Mouse (Mus musculus): ENCODE results near the gene Tnnc1. TPM values are rescaled to one million over a fixed set of nuclear protein-coding genes. Genes with fewer than 3 reads are reported as not detected.

Tnnc1 gene
- polyA plus RNA-seq, 1 experiment: 0.34 TPM

DNA sequence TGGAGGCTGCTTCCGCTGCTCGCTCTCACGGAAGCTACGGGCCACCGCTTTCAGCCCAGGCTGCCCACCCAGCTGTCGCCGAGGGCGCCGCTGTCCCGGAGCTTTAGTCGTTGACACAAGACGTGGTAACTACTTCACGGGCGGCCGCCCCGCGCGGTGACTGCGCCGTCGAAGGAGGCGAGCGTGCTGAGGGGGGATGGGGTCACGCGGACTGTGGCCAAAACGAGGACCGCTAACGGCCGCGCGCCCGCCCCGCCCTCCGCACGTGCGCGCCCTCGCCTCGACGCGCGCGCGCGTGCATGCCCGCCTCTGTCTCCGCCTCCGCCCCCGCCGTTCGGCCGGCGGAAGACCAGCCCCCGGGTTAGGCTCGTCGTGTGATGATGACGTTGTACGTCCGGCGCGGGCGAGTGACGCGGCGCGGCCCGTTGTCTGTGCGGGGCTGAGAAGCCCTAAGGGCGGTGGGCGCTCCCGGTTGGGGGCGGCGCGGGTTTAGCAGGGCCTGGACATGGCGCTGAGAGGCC lies 43.0 kb downstream of the Tnnc1 start, which contains the start of the genes Phf7 and Bap1:
TSS of gene Phf7 (minus strand) at position 234 of the 521 bp plus-strand sequence.
TSS of gene Bap1 (plus strand) at position 367 of the 521 bp plus-strand sequence.
- TF ChIP-seq CTCF (IDR thresholded peaks at IDR 0.05; ENCODE audit: extremely low read depth, insufficient read length, insufficient replicate concordance, low read depth, low read length): no peak
- TF ChIP-seq POLR2A (IDR thresholded peaks at IDR 0.05; ENCODE audit: low read depth, low read length): peak; percentile 21; the same call in 1 of the 2 replicates
- H3K27me3 ChIP-seq (ENCODE audit: control insufficient read depth, insufficient read depth, low read length): no peaks in the 10 kb centered on the region
- H3K27ac ChIP-seq (ENCODE audit: insufficient read depth, low read depth, low read length): peak within 1 kb of the TSS; percentile 82
- WGBS: under 1% methylated on average over 75 of the region's 75 CpGs
- H3K4me1 ChIP-seq (ENCODE audit: control insufficient read depth, insufficient read depth, insufficient read length, low read length): no peaks in the 10 kb centered on the region; the same call in 1 of the 2 replicates
- H3K4me3 ChIP-seq (ENCODE audit: low read depth, low read length): peak within 1 kb of the TSS; percentile 78
- peaks cover 22% of the 10 kb centered on the region for H3K36me3 ChIP-seq (ENCODE audit: control insufficient read depth, insufficient read depth, low read length)

DNA sequence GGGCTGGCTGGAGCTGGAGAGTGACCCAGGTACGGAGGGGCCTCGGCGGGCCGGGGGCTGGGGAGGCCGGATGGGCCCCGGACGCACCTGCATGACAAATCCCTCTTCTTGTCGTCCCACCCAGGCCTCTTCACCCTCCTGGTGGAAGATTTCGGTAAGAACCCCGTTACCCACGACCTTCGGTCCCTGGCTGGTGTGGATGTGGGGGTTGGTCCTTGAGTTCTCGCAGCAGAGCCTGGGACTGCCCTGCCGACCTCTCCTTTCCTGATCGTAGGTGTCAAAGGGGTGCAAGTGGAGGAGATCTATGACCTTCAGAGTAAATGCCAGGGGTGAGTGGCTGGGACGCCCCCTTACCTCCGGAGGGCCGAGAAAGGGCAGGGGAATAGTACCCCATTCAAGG lies 43.5 kb downstream of the Tnnc1 start:
- Histone ChIP-seq H3K27ac (ENCODE audit: insufficient read depth, low read depth, low read length) (no peak overlapping the region), H3K27me3 (ENCODE audit: control insufficient read depth, insufficient read depth, low read length) (no peaks in the 10 kb centered on the region), H3K4me3 (ENCODE audit: low read depth, low read length) (peak overlapping the region; percentile 78), H3K36me3 (ENCODE audit: control insufficient read depth, insufficient read depth, low read length) (peaks cover 27% of the 10 kb centered on the region), H3K4me1 (ENCODE audit: control insufficient read depth, insufficient read depth, insufficient read length, low read length) (no peaks in the 10 kb centered on the region; the same call in 1 of the 2 replicates)
- 2% methylated on average over 18 of the region's 18 CpGs for WGBS
- no peak for TF ChIP-seq CTCF (IDR thresholded peaks at IDR 0.05; ENCODE audit: extremely low read depth, insufficient read length, insufficient replicate concordance, low read depth, low read length)
- TF ChIP-seq POLR2A (IDR thresholded peaks at IDR 0.05; ENCODE audit: low read depth, low read length): no peak

DNA sequence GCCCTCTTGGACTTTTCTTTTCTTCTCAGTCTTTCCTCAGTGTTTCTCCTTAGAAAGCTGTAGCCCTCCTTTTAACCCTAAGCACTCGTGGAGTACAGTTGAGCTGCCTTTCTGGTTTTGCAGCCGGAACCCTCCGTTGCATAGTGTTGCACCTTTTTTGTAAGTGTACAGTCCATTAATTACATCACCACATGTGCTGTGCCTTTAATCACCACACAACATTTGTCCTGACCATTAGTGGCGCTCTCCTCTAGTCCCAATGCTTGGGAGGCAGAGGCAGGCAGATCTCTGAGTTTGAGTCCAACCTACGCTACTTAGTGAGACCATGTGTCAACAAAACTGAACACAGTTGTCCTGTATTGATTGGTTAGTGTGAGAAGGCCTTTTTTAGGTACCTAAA lies 44.0 kb downstream of the Tnnc1 start:
- H3K36me3 ChIP-seq (ENCODE audit: control insufficient read depth, insufficient read depth, low read length): peaks cover 31% of the 10 kb centered on the region

DNA sequence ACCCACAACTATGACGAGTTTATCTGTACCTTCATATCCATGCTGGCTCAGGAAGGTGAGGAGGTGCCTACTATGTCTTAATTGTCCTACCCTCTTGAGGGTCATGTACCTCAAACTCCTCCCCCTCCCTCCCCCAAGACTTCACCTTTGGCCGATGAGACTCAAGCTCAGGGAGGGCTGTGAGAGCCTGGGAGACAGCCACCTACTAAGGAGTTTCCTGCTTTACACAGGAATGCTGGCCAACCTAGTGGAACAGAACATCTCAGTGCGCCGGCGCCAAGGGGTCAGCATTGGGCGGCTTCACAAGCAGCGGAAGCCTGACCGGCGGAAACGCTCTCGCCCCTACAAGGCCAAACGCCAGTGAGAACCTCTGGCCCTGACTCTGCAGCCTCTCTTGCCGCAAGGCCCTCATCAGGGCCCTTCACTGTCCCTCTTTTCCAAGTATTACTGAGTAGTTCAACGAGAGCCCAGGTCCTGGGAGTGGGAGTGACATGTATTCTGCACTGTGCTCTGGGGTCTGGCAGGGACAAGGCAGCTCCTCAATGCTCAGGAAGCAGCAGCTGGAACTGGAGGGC lies 50.5 kb downstream of the Tnnc1 start:
- H3K4me1 ChIP-seq (ENCODE audit: control insufficient read depth, insufficient read depth, insufficient read length, low read length): no peaks in the 10 kb centered on the region
- no peak overlapping the region for H3K4me3 ChIP-seq (ENCODE audit: low read depth, low read length)
- H3K27me3 ChIP-seq (ENCODE audit: control insufficient read depth, insufficient read depth, low read length): no peaks in the 10 kb centered on the region
- H3K27ac ChIP-seq (ENCODE audit: insufficient read depth, low read depth, low read length): no peak overlapping the region
- 92% methylated on average over 14 of the region's 14 CpGs for WGBS
- H3K36me3 ChIP-seq (ENCODE audit: control insufficient read depth, insufficient read depth, low read length): peaks cover 63% of the 10 kb centered on the region
- TF ChIP-seq POLR2A (IDR thresholded peaks at IDR 0.05; ENCODE audit: low read depth, low read length) (no peak), CTCF (IDR thresholded peaks at IDR 0.05; ENCODE audit: extremely low read depth, insufficient read length, insufficient replicate concordance, low read depth, low read length) (no peak)

More for the DNA sequence above, 44.0 kb downstream of the Tnnc1 start:
- TF ChIP-seq POLR2A (IDR thresholded peaks at IDR 0.05; ENCODE audit: low read depth, low read length) (no peak), CTCF (IDR thresholded peaks at IDR 0.05; ENCODE audit: extremely low read depth, insufficient read length, insufficient replicate concordance, low read depth, low read length) (no peak)
- H3K27me3 ChIP-seq (ENCODE audit: control insufficient read depth, insufficient read depth, low read length): no peaks in the 10 kb centered on the region
- H3K4me1 ChIP-seq (ENCODE audit: control insufficient read depth, insufficient read depth, insufficient read length, low read length): no peaks in the 10 kb centered on the region; the same call in 1 of the 2 replicates
- H3K27ac ChIP-seq (ENCODE audit: insufficient read depth, low read depth, low read length): no peak overlapping the region
- H3K4me3 ChIP-seq (ENCODE audit: low read depth, low read length): peak overlapping the region; percentile 78
- WGBS: 79% methylated on average over 5 of the region's 5 CpGs

DNA sequence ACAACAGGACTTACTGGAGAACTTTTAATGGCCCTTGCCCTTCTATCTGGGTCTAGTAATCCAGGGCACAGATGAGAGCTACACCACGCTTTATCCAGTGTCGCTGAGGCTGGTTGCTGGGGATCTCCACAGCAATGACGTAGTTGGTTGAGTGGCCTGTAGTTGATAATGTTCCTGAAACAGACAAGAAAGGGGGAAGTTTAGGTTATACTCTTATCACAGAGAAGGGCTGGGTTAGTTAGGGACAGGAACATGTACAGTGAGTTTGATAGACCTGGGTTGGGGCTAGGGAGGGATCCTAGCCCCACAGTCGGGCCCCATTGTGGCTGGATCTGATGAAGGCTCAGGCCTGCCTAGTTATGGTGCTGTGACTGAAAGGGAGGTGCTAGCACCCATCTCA lies 52.3 kb downstream of the Tnnc1 start:
- Histone ChIP-seq H3K27ac (ENCODE audit: insufficient read depth, low read depth, low read length) (no peak overlapping the region), H3K4me1 (ENCODE audit: control insufficient read depth, insufficient read depth, insufficient read length, low read length) (no peaks in the 10 kb centered on the region), H3K36me3 (ENCODE audit: control insufficient read depth, insufficient read depth, low read length) (peaks cover 48% of the 10 kb centered on the region), H3K4me3 (ENCODE audit: low read depth, low read length) (no peak overlapping the region), H3K27me3 (ENCODE audit: control insufficient read depth, insufficient read depth, low read length) (no peaks in the 10 kb centered on the region)
- TF ChIP-seq POLR2A (IDR thresholded peaks at IDR 0.05; ENCODE audit: low read depth, low read length): no peak
- no peak for TF ChIP-seq CTCF (IDR thresholded peaks at IDR 0.05; ENCODE audit: extremely low read depth, insufficient read length, insufficient replicate concordance, low read depth, low read length)
- WGBS: 85% methylated on average over 4 of the region's 4 CpGs

DNA sequence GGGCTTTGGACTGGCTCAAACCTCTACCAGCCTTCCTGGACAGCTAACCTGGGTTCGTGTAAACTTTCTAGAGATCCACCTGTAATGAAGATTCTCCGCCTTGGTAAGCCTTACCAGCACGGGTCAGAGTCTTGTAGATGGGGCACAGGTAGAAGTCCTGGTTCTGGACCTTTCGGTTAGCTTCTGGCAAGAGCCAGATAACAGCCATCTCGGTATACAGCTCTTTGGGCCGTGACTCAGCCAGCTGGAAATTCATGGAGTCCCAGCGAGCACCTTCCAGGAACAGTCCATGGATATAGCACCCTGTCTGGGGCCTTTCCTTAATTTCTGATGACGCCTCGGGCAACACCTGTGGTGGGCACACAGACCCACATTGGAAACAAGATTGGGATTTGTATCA lies 52.8 kb downstream of the Tnnc1 start:
- peaks cover 43% of the 10 kb centered on the region for H3K36me3 ChIP-seq (ENCODE audit: control insufficient read depth, insufficient read depth, low read length)
- TF ChIP-seq CTCF (IDR thresholded peaks at IDR 0.05; ENCODE audit: extremely low read depth, insufficient read length, insufficient replicate concordance, low read depth, low read length) (no peak), POLR2A (IDR thresholded peaks at IDR 0.05; ENCODE audit: low read depth, low read length) (no peak)
- 91% methylated on average over 9 of the region's 9 CpGs for whole genome bisulfite sequencing
- H3K27ac ChIP-seq (ENCODE audit: insufficient read depth, low read depth, low read length): no peak overlapping the region
- H3K27me3 ChIP-seq (ENCODE audit: control insufficient read depth, insufficient read depth, low read length): no peaks in the 10 kb centered on the region
- no peak overlapping the region for H3K4me3 ChIP-seq (ENCODE audit: low read depth, low read length)
- no peaks in the 10 kb centered on the region for H3K4me1 ChIP-seq (ENCODE audit: control insufficient read depth, insufficient read depth, insufficient read length, low read length)

Other genes starting within 250 kb of the Tnnc1 start
- 2.6 and 4.1 TPM in 2 replicates for gene Glt8d1, start 206.9 kb upstream of the Tnnc1 start, polyA plus RNA-seq (2012; rRNA removed)
- 39.4 and 64.5 TPM in 2 replicates for gene Spcs1, start 206.6 kb upstream of the Tnnc1 start, polyA plus RNA-seq (2012; rRNA removed)
- gene Pbrm1, start 189.2 kb upstream of the Tnnc1 start, polyA plus RNA-seq (2012; rRNA removed): 3.8 and 6.8 TPM in 2 replicates
- 3.3 and 5.5 TPM in 2 replicates for gene Gnl3, start 189.2 kb upstream of the Tnnc1 start, polyA plus RNA-seq (2012; rRNA removed)
- gene Smim4, start 79.4 kb upstream of the Tnnc1 start, polyA plus RNA-seq (2012; rRNA removed): 22.8 and 37.3 TPM in 2 replicates
- gene Nt5dc2, start 77.3 kb upstream of the Tnnc1 start, polyA plus RNA-seq (2012; rRNA removed): 9.0 and 13.0 TPM in 2 replicates
- 31.3 and 65.4 TPM in 2 replicates for gene Stab1, start 39.7 kb upstream of the Tnnc1 start, polyA plus RNA-seq (2012; rRNA removed)
- gene Nisch, start 8.6 kb downstream of the Tnnc1 start, polyA plus RNA-seq (2012; rRNA removed): 120 and 157 TPM in 2 replicates
- gene Sema3g, start 9.5 kb downstream of the Tnnc1 start, polyA plus RNA-seq (2012; rRNA removed): 1.5 and 2.1 TPM in 2 replicates
- 1.3 and 2.3 TPM in 2 replicates for gene Phf7, start 43.0 kb downstream of the Tnnc1 start, polyA plus RNA-seq (2012; rRNA removed)
- gene Bap1, start 43.1 kb downstream of the Tnnc1 start, polyA plus RNA-seq (2012; rRNA removed): 16.7 and 30.0 TPM in 2 replicates
- 0.08 TPM in 2 replicates for gene Dnah1, start 115.6 kb downstream of the Tnnc1 start, polyA plus RNA-seq (2012; rRNA removed)
- 3.3 and 5.8 TPM in 2 replicates for gene Capn7, start 128.3 kb downstream of the Tnnc1 start, polyA plus RNA-seq (2012; rRNA removed)
- gene Sh3bp5, start 227.8 kb downstream of the Tnnc1 start, polyA plus RNA-seq (2012; rRNA removed): 3.0 and 6.9 TPM in 2 replicates